Mouse (Mus musculus) kidney, adult 2 months (tissue): ENCODE results near the gene Cd93.

Experiments
- CTCF ChIP-seq: fragments of 200-500 bp; conservative IDR thresholded peaks from 2 replicates; pipeline ENCODE4 v1.5.1; 2011; ENCODE audit warnings: low read depth, mild to moderate bottlenecking, control low read depth, low read length, moderate library complexity, mixed read lengths; ENCODE audit not compliant: insufficient read depth, insufficient read length
- POLR2A ChIP-seq: fragments of 200-500 bp; IDR thresholded peaks from one replicate; pipeline ENCODE4 v1.6.1; 2011; ENCODE audit warnings: low read depth, low read length, control low read depth

- TF ChIP-seq CTCF (no peak), POLR2A (no peak)
These were observed 1.9 kb downstream of the Cd93 start for GRCm38 (mm10) chr2:148441421-148441820.
